Mouse (Mus musculus) layer of hippocampus, postnatal 36 days (tissue): ENCODE measurements around the gene Ttc28. TPM values are rescaled to one million over a fixed set of nuclear protein-coding genes. Genes with fewer than 3 reads are reported as not detected.
A peak's percentile ranks its signal among the peaks of the same experiment; 100 is the strongest.

ENCODE experiments used
- DNase-seq, 2 experiments: peaks; one replicate each; pipeline ENCODE4 v3.0.0; 2022
- microRNA-seq, 2 experiments: library from miRNA; unstranded; fragments of <30 nt; microRNA quantifications; one replicate each; pipeline ENCODE4 v1.2.0; 2021
- total RNA-seq, 2 experiments: library from RNA; stranded (reverse); gene quantifications; 2 replicates each; pipeline ENCODE4 v1.2.3; 2021

The Ttc28 gene
- total RNA-seq, 2 experiments from 2014 or later, result 12.7 to 13.0 TPM

GRCm38 (mm10) chr5:111290071-111290470, 410.5 kb downstream of the Ttc28 start:
- DNase-seq, result peak in 1 of 2 experiments; percentile 45

DNA sequence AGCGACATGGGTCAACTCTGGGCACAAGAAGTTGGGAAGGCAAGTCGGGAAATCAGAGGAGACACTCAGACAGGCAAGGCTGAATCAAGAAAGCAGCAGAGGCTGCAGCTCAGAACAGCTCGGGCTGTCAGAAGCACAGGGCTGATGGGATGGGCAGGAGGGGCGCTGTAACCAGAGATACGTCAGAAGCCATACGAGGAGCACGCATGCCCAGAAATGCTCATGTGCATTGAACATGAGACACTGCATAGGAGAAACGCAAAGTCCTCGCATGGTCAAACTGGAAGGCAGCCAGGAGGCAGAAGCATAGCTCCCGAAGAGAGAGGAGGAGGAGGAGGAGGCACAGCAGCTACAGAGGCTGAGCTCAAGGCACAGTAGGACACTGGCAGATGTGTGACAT, 412.0 kb downstream of the Ttc28 start:
- peak; percentile 37 to 42 for DNase-seq

DNA sequence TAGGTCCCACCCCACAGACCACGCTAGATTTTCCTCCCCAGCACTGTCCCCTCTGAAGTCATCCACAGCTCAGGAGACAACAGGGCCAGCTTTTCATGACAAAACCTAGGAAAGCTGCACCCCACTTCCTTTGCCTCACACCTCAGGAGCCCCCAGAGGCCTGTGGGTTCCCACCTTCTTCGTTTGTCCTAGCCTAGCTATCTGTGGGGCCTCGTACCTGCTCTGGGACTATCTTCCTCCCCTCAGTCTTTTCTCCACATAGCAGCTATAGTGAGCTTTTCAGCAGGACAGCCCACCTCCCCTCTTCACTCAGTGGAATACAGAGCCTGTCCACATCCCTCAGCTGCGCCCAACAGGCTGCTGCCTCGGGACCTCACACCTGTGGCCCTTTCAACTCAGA, 418.2 kb downstream of the Ttc28 start:
- no peak for DNase-seq

GRCm38 (mm10) chr5:111298706-111299105, 419.1 kb downstream of the Ttc28 start:
- DNase-seq, result no peak

- DNase-seq, result no peak
Observed at GRCm38 (mm10) chr5:111300776-111301175, 421.2 kb downstream of the Ttc28 start.

- DNase-seq, result no peak
Observed at GRCm38 (mm10) chr5:111301736-111302135, 422.1 kb downstream of the Ttc28 start.

- DNase-seq, result no peak
Observed at GRCm38 (mm10) chr5:111304730-111305129, 425.1 kb downstream of the Ttc28 start.

DNA sequence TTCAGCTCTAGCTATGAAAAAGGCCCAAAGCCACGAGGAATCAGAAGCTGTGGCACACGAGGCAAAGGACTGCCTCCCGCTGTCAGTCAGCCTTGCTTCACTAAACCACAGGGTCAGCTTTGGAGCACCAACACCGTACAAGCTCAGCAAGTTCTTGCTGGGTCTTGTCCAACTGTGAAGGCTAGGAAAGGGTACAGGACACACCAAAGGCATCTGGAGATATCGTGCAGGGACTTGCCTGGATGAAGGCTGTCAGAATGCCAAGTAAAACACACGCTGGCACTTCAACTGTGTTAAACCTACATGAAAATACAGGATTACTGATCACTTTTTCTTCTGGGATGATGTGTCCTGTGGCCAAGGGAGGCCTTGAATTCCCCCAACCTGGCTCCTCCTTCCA, 430.6 kb downstream of the Ttc28 start:
- DNase-seq, result no peak

GRCm38 (mm10) chr5:111313833-111314232, 434.2 kb downstream of the Ttc28 start:
- DNase-seq, result no peak

DNA sequence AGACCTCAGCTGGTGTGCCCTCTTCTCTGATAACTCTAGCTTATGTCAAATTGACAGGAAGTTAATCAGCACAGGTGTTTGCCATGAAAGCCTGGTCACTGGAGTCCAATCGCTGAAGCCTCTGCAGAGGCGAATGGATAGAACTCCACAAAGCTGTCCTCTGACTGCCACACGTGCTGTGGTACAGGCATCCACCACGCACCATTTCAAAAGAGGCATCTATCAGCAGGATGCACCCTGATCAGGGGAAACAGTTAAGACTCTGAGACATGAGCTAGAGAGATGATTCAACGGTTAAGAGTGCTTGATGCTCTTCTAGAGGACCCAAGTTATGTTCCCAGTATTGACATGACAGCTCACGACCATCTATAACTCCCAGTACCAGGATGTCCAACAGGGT, 435.5 kb downstream of the Ttc28 start:
- no peak for DNase-seq

GRCm38 (mm10) chr5:111317526-111317925, 437.9 kb downstream of the Ttc28 start:
- DNase-seq, result no peak

DNA sequence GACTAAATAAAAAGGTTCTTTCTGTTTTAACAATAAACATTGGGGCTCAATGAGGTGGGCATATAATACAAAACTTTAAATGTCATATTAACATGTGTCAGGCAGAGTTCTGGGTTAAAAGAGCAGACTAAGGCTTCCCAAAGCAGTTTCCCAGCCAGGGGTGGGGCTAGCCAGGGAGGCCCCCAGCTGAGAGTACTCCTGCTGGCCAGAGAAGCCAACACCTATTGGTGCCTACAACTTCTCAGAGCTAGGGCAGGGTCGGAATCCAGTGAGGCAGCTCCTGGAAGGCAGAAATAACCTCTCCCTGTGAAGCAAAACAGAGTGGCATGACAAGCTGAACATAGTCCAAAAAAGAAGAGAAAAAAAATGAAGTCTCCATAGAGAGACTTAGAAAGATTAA, 439.3 kb downstream of the Ttc28 start:
- no peak for DNase-seq

DNA sequence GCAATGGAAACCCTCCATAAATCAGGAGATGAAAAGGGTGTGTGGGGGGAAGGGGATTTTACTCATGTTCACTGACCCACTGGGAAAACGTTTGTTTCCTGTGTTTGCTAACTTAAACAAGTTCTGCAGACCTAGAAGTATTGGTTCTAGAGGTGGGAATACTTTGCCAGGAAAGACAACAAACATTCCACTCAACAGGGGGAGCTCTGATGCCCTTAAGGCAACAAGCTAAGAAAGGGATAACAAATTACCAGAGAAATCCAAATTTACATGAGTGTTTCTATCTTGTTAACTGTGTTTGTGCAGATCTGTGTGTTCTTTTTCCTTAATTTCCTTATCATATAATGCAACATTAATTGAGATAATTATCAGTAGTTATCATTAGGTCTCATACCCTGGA, 446.2 kb downstream of the Ttc28 start:
- no peak for DNase-seq

DNA sequence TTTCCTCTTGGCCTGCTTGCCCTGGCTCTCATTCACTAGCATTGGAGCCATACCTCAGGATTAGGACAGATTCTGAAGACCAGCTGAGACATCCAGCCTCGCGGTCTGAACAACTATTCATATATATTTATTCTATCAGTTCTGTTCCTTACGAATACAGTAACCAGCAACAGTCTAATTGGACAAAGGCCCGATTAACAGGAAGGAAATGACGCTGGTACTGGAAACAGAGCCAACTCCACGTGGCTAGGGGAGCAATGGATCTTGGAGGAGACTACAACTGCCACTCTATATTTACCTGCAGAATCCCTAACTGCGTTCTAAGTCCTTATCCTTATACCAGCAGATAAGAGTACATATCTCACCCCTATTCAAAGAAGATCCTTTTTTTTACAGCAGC, 447.8 kb downstream of the Ttc28 start:
- no peak for DNase-seq

DNA sequence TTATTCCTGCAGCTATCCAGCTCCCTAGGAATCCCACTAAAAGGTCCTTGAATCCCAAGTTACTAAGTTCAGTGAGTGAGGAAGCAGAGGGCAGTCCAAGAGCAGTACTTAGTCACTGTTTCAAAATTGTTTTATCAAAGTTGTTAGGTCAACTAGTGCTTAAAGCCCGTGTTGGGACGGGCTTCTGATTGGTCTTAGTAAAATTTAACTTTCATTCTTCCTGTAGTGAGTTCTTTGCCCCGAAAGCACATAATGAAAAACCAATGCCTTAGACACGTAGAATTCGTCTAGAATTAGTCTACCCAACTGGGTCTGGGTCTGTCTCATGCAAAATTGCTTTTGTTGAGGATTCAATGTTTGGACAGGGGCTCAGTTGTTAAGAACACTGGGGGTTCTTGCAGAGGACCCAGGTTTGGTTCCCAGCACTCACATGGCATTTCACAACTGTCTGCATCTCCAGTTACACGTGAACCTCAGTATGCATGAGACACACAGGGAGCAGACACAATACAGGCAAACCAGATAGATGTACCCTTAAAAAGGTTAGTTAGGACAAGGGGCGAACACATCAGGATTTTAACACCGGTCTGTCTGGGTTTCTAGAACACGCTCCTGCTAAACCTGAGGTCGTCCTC, 450.3 kb downstream of the Ttc28 start:
- DNase-seq, result no peak

GRCm38 (mm10) chr5:111330417-111331098, 451.0 kb downstream of the Ttc28 start, which contains the start of gene Pitpnb:
Gene Pitpnb, plus strand, starts transcription at chr5:111330763.
- DNase-seq, result peak; percentile 99

DNA sequence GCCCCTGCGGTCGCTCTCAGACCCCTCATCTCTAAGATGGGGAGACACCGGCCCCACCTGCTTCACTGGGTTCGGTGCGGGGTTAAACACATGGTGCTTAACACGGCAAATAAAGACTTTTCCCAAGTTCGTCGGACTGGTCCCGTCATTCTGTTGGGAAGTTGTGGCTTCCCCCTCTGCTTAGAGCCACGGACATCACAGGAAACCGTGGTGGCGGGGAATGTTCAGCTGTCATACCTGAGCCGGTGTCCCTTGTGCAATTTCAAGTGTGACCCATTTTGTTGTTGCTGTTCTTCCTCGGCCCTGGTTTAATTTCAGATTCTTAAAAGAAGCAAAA, 451.5 kb downstream of the Ttc28 start:
- no peak for DNase-seq

- no peak for DNase-seq
Observed at GRCm38 (mm10) chr5:111335939-111336691, 456.5 kb downstream of the Ttc28 start.

Small RNA genes within 50 kb of the gene (microRNA-seq; reads per million reads assigned to microRNA genes)
- gene Mir701, result 4.2 to 5.3 reads per million in 2 experiments

Other genes with a start within 250 kb of the Ttc28 start
- 10 to 100 TPM; 20.0 to 24.7 TPM for gene Noc4l, start 226.4 kb upstream of the Ttc28 start, total RNA-seq
- 10 to 100 TPM; 26.0 to 28.8 TPM for gene Ddx51, start 226.4 kb upstream of the Ttc28 start, total RNA-seq
- 100 to 1,000 TPM in 1 of 2 experiments, 10 to 100 TPM in 1; 92.7 to 113 TPM for gene Ep400, start 109.1 kb upstream of the Ttc28 start, total RNA-seq
- gene Pus1, start 99.1 kb upstream of the Ttc28 start, total RNA-seq, result 10 to 100 TPM; 17.7 to 20.2 TPM
- 10 to 100 TPM; 63.5 to 81.7 TPM for gene Ulk1, start 69.7 kb upstream of the Ttc28 start, total RNA-seq
- 10 to 100 TPM; 11.7 to 16.2 TPM for gene Hscb, start 40.0 kb upstream of the Ttc28 start, total RNA-seq
- gene Chek2, start 39.8 kb upstream of the Ttc28 start, total RNA-seq, result 1 to 10 TPM; 1.8 to 2.5 TPM